Mouse (Mus musculus): ENCODE data around the gene Fam69b.

GRCm38 (mm10) chr2:26602631-26603030, 25.6 kb upstream of the Fam69b start:
- no peak for TF ChIP-seq CTCF (IDR thresholded peaks at IDR 0.05; ENCODE audit: control insufficient read depth, insufficient read depth, insufficient read length)
- no peak for TF ChIP-seq CEBPB (IDR thresholded peaks at IDR 0.05; ENCODE audit: low read depth)
- no peak for TF ChIP-seq USF1 (IDR thresholded peaks at IDR 0.05; ENCODE audit: low read depth)
- TF ChIP-seq MYOD1 (IDR thresholded peaks at IDR 0.05; ENCODE audit: control insufficient read depth, insufficient read length, low read depth) = no peak

Data from C2C12 (cell line).